Mouse (Mus musculus) telencephalon, adult 2 months (tissue): Measurements from ENCODE around the gene Cat.

ENCODE experiments used
- DNase-seq: peaks from one replicate; pipeline ENCODE4 v3.0.0-alpha.2; 2011; ENCODE audit warnings: low read depth, low spot score

The Cat gene

GRCm38 (mm10) chr2:103477456-103477855 lies 7.5 kb downstream of the Cat start:
- DNase-seq: no peak

- DNase-seq: no peak
These were observed 8.3 kb downstream of the Cat start for GRCm38 (mm10) chr2:103476657-103477056.

GRCm38 (mm10) chr2:103476180-103476579 lies 8.8 kb downstream of the Cat start:
- no peak for DNase-seq

- no peak for DNase-seq
These were observed 11.6 kb downstream of the Cat start for GRCm38 (mm10) chr2:103473362-103473761.

GRCm38 (mm10) chr2:103466984-103467588 lies 17.9 kb downstream of the Cat start:
- DNase-seq: no peak

- DNase-seq: no peak
These were observed 18.7 kb downstream of the Cat start for GRCm38 (mm10) chr2:103466272-103466671.

GRCm38 (mm10) chr2:103465429-103465828 lies 19.5 kb downstream of the Cat start:
- DNase-seq: no peak

GRCm38 (mm10) chr2:103464524-103464923 lies 20.4 kb downstream of the Cat start:
- no peak for DNase-seq

GRCm38 (mm10) chr2:103462746-103463145 lies 22.2 kb downstream of the Cat start:
- no peak for DNase-seq

GRCm38 (mm10) chr2:103461743-103462142 lies 23.2 kb downstream of the Cat start:
- DNase-seq: no peak

GRCm38 (mm10) chr2:103461210-103461609 lies 23.8 kb downstream of the Cat start:
- DNase-seq: no peak

- DNase-seq: no peak
These were observed 25.9 kb downstream of the Cat start for GRCm38 (mm10) chr2:103459069-103459468.

- no peak for DNase-seq
These were observed 27.3 kb downstream of the Cat start for GRCm38 (mm10) chr2:103457628-103458027.

GRCm38 (mm10) chr2:103457048-103457447 lies 27.9 kb downstream of the Cat start:
- no peak for DNase-seq

GRCm38 (mm10) chr2:103456646-103457045 lies 28.3 kb downstream of the Cat start:
- peak; percentile 32 for DNase-seq

GRCm38 (mm10) chr2:103455748-103456147 lies 29.2 kb downstream of the Cat start:
- DNase-seq: no peak

GRCm38 (mm10) chr2:103452550-103452949 lies 32.4 kb downstream of the Cat start:
- peak; percentile 40 for DNase-seq

GRCm38 (mm10) chr2:103450267-103450666 lies 34.7 kb downstream of the Cat start:
- no peak for DNase-seq

- DNase-seq: no peak
These were observed 35.1 kb downstream of the Cat start for GRCm38 (mm10) chr2:103449813-103450212.

- no peak for DNase-seq
These were observed 35.9 kb downstream of the Cat start for GRCm38 (mm10) chr2:103448947-103449560.

- no peak for DNase-seq
These were observed 38.6 kb downstream of the Cat start for GRCm38 (mm10) chr2:103446326-103446725.

- DNase-seq: no peak
These were observed 39.2 kb downstream of the Cat start for GRCm38 (mm10) chr2:103445776-103446175.

GRCm38 (mm10) chr2:103439710-103440109 lies 45.2 kb downstream of the Cat start:
- peak; percentile 46 for DNase-seq
